Mouse (Mus musculus) lung, embryonic 15.5 days (tissue): ENCODE measurements at regions not wholly inside any gene's neighbourhood (a gene's known extent, or its start where the extent isn't known, plus 50 kb on each side); places are given as distances from the start of the nearest gene placed in this dataset.

Source experiments
- ATAC-seq: fragments of 200-750 bp; cut with Nextera tagmentation; 2 replicates; pipeline ENCODE4 v1.8.0; 2017; ENCODE audit warnings: moderate number of reproducible peaks, borderline replicate concordance; ENCODE audit not compliant: low FRiP score, low TSS enrichment; ENCODE audit errors: extremely low read depth
- H3K27ac ChIP-seq: fragments of 300-500 bp; sonication (generic); 2 replicates; pipeline ENCODE4 v1.5.1; 2015; ENCODE audit warnings: moderate library complexity, mild to moderate bottlenecking, inconsistent platforms
- H3K27me3 ChIP-seq: fragments of 300-500 bp; sonication (generic); 2 replicates; pipeline ENCODE4 v1.6.1; 2015; ENCODE audit warnings: inconsistent platforms
- H3K36me3 ChIP-seq: fragments of 300-500 bp; sonication (generic); 2 replicates; pipeline ENCODE4 v1.6.1; 2015; ENCODE audit warnings: inconsistent platforms
- H3K4me1 ChIP-seq: fragments of 300-500 bp; sonication (generic); 2 replicates; pipeline ENCODE4 v1.6.1; 2015; ENCODE audit warnings: inconsistent platforms
- H3K4me2 ChIP-seq: fragments of 300-500 bp; sonication (generic); 2 replicates; pipeline ENCODE4 v1.6.1; 2015; ENCODE audit warnings: inconsistent platforms, mild to moderate bottlenecking, moderate library complexity
- H3K4me3 ChIP-seq: fragments of 300-500 bp; sonication (generic); 2 replicates; pipeline ENCODE4 v1.5.1; 2015; ENCODE audit warnings: mild to moderate bottlenecking, inconsistent platforms
- H3K9ac ChIP-seq: fragments of 300-500 bp; sonication (generic); 2 replicates; pipeline ENCODE4 v1.6.1; 2015; ENCODE audit warnings: inconsistent platforms
- H3K9me3 ChIP-seq: fragments of 300-500 bp; sonication (generic); 2 replicates; pipeline ENCODE4 v1.6.1; 2016; ENCODE audit warnings: inconsistent platforms
- WGBS: fragments of 180-500 bp; shearing (Covaris S2); methylation state at CpG from one replicate; pipeline ENCODE4 v1.1.7; 2015; 5-methylcytosine and 5-hydroxymethylcytosine counted together

GRCm38 (mm10) chr9:68477466-68477865 lies 176.1 kb upstream of the Rora start:
- no peak overlapping the region for H3K4me2 ChIP-seq
- H3K36me3 ChIP-seq, result no peaks in the 10 kb centered on the region
- H3K4me3 ChIP-seq, result no peak overlapping the region
- H3K9ac ChIP-seq, result no peak overlapping the region
- no peaks in the 10 kb centered on the region for H3K9me3 ChIP-seq
- no peaks in the 10 kb centered on the region for H3K4me1 ChIP-seq
- H3K27me3 ChIP-seq, result no peaks in the 10 kb centered on the region
- ATAC-seq, result no peak
- H3K27ac ChIP-seq, result no peak overlapping the region
- WGBS, result 80% methylated on average over 3 of the region's 3 CpGs

- no peaks in the 10 kb centered on the region for H3K9me3 ChIP-seq
- H3K4me3 ChIP-seq, result no peak overlapping the region
- no peak overlapping the region for H3K9ac ChIP-seq
- no peak overlapping the region for H3K4me2 ChIP-seq
- H3K27me3 ChIP-seq, result no peaks in the 10 kb centered on the region
- H3K36me3 ChIP-seq, result no peaks in the 10 kb centered on the region
- no peak for ATAC-seq
- no peaks in the 10 kb centered on the region for H3K4me1 ChIP-seq
- WGBS, result 69% methylated on average over 5 of the region's 5 CpGs
- no peak overlapping the region for H3K27ac ChIP-seq
These were observed 166.9 kb upstream of the Rora start for GRCm38 (mm10) chr9:68486646-68487045.

DNA sequence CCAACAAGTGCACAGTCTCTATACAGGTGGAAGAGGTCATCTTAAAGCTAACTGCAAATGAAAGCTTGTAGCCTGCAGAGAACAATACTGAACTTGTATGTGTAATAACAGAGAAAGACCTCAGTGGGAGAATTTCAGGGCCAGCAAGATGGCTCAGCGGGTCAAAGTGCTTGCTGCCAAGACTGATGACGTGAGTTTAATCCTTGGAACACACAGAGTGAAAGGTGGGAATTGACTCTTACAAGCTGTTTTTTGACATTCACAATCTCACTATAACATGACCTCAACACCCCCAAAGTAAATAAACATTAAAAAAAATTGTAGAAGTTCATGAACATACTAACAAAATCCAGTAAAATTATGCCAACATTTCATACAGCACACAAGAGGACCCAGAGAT lies 162.4 kb upstream of the Rora start:
- no peak overlapping the region for H3K27ac ChIP-seq
- ATAC-seq, result no peak
- no peaks in the 10 kb centered on the region for H3K36me3 ChIP-seq
- H3K27me3 ChIP-seq, result no peaks in the 10 kb centered on the region
- WGBS, result 36% methylated on average over 2 of the region's 2 CpGs
- no peak overlapping the region for H3K4me3 ChIP-seq
- no peaks in the 10 kb centered on the region for H3K4me1 ChIP-seq
- H3K4me2 ChIP-seq, result no peak overlapping the region
- no peaks in the 10 kb centered on the region for H3K9me3 ChIP-seq
- H3K9ac ChIP-seq, result no peak overlapping the region

DNA sequence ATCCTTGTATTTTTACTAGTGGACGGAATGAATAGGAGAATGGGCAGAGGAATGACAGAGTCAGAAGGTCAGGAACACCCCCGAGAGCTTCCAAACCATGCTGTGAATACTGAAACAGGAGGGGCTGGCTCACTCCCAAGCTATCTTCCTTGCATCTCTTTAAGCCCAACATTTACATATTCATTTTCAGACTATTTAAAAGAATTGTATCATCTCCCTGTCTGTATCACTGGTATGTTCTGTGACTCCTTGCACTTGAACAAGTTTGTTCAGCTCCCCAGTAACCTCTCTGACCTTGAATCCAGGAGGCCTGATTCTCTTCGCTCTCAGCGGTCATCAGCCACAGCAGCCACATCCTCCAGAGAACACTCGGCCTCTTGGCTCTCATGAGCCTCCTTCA lies 132.4 kb upstream of the Rora start:
- Histone ChIP-seq H3K27ac (no peak overlapping the region), H3K36me3 (no peaks in the 10 kb centered on the region), H3K27me3 (no peaks in the 10 kb centered on the region), H3K9me3 (no peaks in the 10 kb centered on the region), H3K4me1 (no peaks in the 10 kb centered on the region), H3K4me2 (no peak overlapping the region), H3K4me3 (no peak overlapping the region), H3K9ac (no peak overlapping the region)
- ATAC-seq, result no peak
- 64% methylated on average over 5 of the region's 5 CpGs for WGBS

DNA sequence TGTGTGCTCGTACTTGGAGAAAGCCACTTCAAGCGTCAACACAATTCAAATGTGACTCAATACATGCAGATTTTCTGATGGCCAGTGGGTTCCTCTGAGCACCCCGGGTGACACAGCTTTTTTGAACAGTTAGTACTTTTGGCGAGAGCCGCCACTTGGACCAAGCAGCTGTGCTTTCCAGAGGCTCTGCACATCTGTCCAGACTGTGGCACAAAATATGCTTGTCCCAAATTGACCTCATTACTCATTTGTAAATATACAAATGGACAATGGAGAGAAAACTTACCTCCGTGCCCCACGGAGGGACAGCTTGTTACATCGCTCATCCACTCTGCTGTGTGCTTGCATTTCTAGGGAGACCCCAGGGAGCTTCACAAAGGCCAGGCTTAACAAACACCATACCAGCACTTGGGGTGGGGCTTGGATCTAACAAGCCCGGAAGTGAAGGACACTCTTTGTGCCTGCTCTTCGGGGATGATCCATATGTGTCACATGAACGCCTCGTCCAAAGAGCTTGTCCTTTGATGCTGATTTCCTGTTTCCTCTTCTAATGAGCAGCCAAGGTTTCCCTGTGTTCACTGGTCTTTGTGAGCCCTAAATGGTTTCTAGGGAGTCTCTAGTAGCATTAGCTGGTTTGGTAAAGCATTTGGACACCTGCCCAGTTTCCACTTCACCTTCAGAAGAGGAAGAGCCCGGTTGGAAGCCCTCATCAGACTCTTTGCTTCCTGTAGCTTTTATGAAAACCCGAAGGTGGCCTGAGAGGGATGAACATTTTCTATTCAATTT lies 91.6 kb upstream of the Rora start:
- no peak for ATAC-seq
- H3K4me1 ChIP-seq, result peaks cover 20% of the 10 kb centered on the region
- no peak overlapping the region for H3K4me3 ChIP-seq
- H3K9me3 ChIP-seq, result no peaks in the 10 kb centered on the region
- no peak overlapping the region for H3K9ac ChIP-seq
- 47% methylated on average over 14 of the region's 14 CpGs for WGBS
- H3K27ac ChIP-seq, result peak overlapping the region; percentile 25
- 0 out of 2 replicates have a peak overlapping the region, but pooled peaks have one; percentile 2 for H3K4me2 ChIP-seq
- H3K27me3 ChIP-seq, result no peaks in the 10 kb centered on the region
- H3K36me3 ChIP-seq, result no peaks in the 10 kb centered on the region

- Histone ChIP-seq H3K36me3 (no peaks in the 10 kb centered on the region), H3K4me3 (no peak overlapping the region), H3K9me3 (no peaks in the 10 kb centered on the region), H3K4me2 (no peak overlapping the region), H3K4me1 (peaks cover 20% of the 10 kb centered on the region), H3K27ac (no peak overlapping the region), H3K27me3 (no peaks in the 10 kb centered on the region), H3K9ac (no peak overlapping the region)
- ATAC-seq, result no peak
- 52% methylated on average over 4 of the region's 4 CpGs for WGBS
These were observed 90.4 kb upstream of the Rora start for GRCm38 (mm10) chr9:68563206-68563605.

GRCm38 (mm10) chr9:68585751-68586150 lies 67.8 kb upstream of the Rora start:
- Histone ChIP-seq H3K9ac (no peak overlapping the region), H3K4me2 (no peak overlapping the region), H3K4me3 (no peak overlapping the region), H3K36me3 (no peaks in the 10 kb centered on the region), H3K4me1 (peaks cover 15% of the 10 kb centered on the region), H3K27ac (peak overlapping the region; percentile 34), H3K9me3 (no peaks in the 10 kb centered on the region), H3K27me3 (no peaks in the 10 kb centered on the region)
- WGBS, result 28% methylated on average over 1 of the region's 1 CpGs
- peak; percentile 67 for ATAC-seq

- Histone ChIP-seq H3K9me3 (no peaks in the 10 kb centered on the region), H3K4me2 (no peak overlapping the region), H3K27me3 (no peaks in the 10 kb centered on the region), H3K27ac (no peak overlapping the region), H3K4me3 (no peak overlapping the region), H3K9ac (no peak overlapping the region), H3K4me1 (no peaks in the 10 kb centered on the region), H3K36me3 (no peaks in the 10 kb centered on the region)
- ATAC-seq, result no peak
- WGBS, result 86% methylated on average over 8 of the region's 8 CpGs
These were observed 62.6 kb upstream of the Rora start for GRCm38 (mm10) chr9:68591023-68591422.

DNA sequence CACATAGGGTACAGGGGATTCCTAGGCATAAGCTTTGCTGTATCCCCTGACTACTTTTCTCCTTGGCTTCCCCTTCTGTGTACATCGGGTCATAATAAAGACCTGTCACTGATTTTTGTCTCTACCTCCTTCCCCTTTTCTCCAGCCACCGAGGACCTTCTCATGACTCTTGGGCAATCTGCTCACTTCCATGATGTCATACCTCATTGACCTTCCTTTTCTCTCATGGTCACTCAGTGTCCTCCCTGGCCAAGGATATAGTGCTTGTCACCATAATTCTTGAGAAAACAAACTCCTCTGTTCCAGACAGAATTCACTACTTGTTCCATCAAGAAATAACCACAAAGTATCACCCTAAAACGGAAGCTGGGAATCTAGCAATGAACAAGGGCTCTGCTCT lies 60.6 kb upstream of the Rora start:
- 82% methylated on average over 3 of the region's 3 CpGs for WGBS
- no peaks in the 10 kb centered on the region for H3K36me3 ChIP-seq
- no peak for ATAC-seq

GRCm38 (mm10) chr9:68594586-68594985 lies 59.0 kb upstream of the Rora start:
- no peak overlapping the region for H3K4me3 ChIP-seq
- no peaks in the 10 kb centered on the region for H3K27me3 ChIP-seq
- no peaks in the 10 kb centered on the region for H3K36me3 ChIP-seq
- WGBS, result 51% methylated on average over 2 of the region's 2 CpGs
- no peaks in the 10 kb centered on the region for H3K9me3 ChIP-seq
- H3K27ac ChIP-seq, result no peak overlapping the region
- no peak for ATAC-seq
- no peak overlapping the region for H3K9ac ChIP-seq
- H3K4me2 ChIP-seq, result no peak overlapping the region
- no peaks in the 10 kb centered on the region for H3K4me1 ChIP-seq

More for the DNA sequence above, 60.6 kb upstream of the Rora start:
- H3K9ac ChIP-seq, result no peak overlapping the region
- no peaks in the 10 kb centered on the region for H3K9me3 ChIP-seq
- H3K4me2 ChIP-seq, result no peak overlapping the region
- no peaks in the 10 kb centered on the region for H3K4me1 ChIP-seq
- no peak overlapping the region for H3K4me3 ChIP-seq
- no peak overlapping the region for H3K27ac ChIP-seq
- no peaks in the 10 kb centered on the region for H3K27me3 ChIP-seq
